Mouse (Mus musculus) hindbrain, postnatal 0 days (tissue): ENCODE results near the gene Slc51a. TPM values are rescaled to one million over a fixed set of nuclear protein-coding genes. Genes with fewer than 3 reads are reported as not detected.

Source experiments
- ATAC-seq: fragments of 200-750 bp; cut with Nextera tagmentation; 2 replicates; pipeline ENCODE4 v1.8.0; 2017; ENCODE audit warnings: mild to moderate bottlenecking, moderate TSS enrichment, moderate library complexity
- DNase-seq: peaks from one replicate; pipeline ENCODE4 v3.0.0-alpha.2; 2015; ENCODE audit warnings: low spot score
- H3K27ac ChIP-seq: fragments of 300-500 bp; sonication (generic); 2 replicates; pipeline ENCODE4 v1.5.1; 2014; ENCODE audit warnings: mild to moderate bottlenecking
- H3K27me3 ChIP-seq: fragments of 300-500 bp; sonication (generic); 2 replicates; pipeline ENCODE4 v1.6.1; 2014; ENCODE audit warnings: low read length, mixed read lengths; ENCODE audit not compliant: insufficient read depth
- H3K36me3 ChIP-seq: fragments of 300-500 bp; sonication (generic); 2 replicates; pipeline ENCODE4 v1.6.1; 2014; ENCODE audit warnings: low read length, mixed read lengths; ENCODE audit not compliant: insufficient read depth
- H3K4me1 ChIP-seq: fragments of 300-500 bp; sonication (generic); 2 replicates; pipeline ENCODE4 v1.6.1; 2014; ENCODE audit warnings: antibody characterized with exemption, low read length, mixed read lengths; ENCODE audit not compliant: insufficient read depth
- H3K4me2 ChIP-seq: fragments of 300-500 bp; sonication (generic); 2 replicates; pipeline ENCODE4 v1.6.1; 2014; ENCODE audit warnings: low read depth, mild to moderate bottlenecking, low read length, moderate library complexity, mixed read lengths
- H3K4me3 ChIP-seq: fragments of 300-500 bp; sonication (generic); 2 replicates; pipeline ENCODE4 v1.5.1; 2014; ENCODE audit warnings: low read length
- H3K9ac ChIP-seq: fragments of 300-500 bp; sonication (generic); replicated peaks from 2 replicates; pipeline ENCODE4 v1.6.1; 2014; ENCODE audit warnings: mild to moderate bottlenecking, low read length, moderate library complexity, mixed read lengths
- H3K9me3 ChIP-seq: fragments of 300-500 bp; sonication (generic); 2 replicates; pipeline ENCODE4 v1.6.1; 2016; ENCODE audit warnings: low read length, mixed read lengths
- CTCF ChIP-seq: IDR thresholded peaks from 2 replicates; pipeline ENCODE4 v1.5.1; 2016; ENCODE audit warnings: antibody characterized with exemption, control low read depth, low read depth
- WGBS: fragments of 180-500 bp; shearing (Covaris S2); extraction: QIAGEN DNeasy Blood & Tissue Kit; methylation state at CpG from one replicate; pipeline ENCODE4 v1.1.7; 2014; 5-methylcytosine and 5-hydroxymethylcytosine counted together
- polyA plus RNA-seq: library from polyadenylated mRNA; unstranded; fragments of >200 nt; fragmentation: Nextera tagmentation; extraction: Ambion mirVana; gene quantifications from 2 replicates; pipeline ENCODE4 v1.2.1, GENCODE M21; 2015
- total RNA-seq: library from RNA; depleted of rRNA; stranded (reverse); fragments of >200 nt; gene quantifications from 2 replicates; pipeline ENCODE4 v1.2.3, GENCODE M21; 2014

Gene Slc51a
- total and polyA plus RNA-seq, 2 experiments from 2014 or later = not detected

DNA sequence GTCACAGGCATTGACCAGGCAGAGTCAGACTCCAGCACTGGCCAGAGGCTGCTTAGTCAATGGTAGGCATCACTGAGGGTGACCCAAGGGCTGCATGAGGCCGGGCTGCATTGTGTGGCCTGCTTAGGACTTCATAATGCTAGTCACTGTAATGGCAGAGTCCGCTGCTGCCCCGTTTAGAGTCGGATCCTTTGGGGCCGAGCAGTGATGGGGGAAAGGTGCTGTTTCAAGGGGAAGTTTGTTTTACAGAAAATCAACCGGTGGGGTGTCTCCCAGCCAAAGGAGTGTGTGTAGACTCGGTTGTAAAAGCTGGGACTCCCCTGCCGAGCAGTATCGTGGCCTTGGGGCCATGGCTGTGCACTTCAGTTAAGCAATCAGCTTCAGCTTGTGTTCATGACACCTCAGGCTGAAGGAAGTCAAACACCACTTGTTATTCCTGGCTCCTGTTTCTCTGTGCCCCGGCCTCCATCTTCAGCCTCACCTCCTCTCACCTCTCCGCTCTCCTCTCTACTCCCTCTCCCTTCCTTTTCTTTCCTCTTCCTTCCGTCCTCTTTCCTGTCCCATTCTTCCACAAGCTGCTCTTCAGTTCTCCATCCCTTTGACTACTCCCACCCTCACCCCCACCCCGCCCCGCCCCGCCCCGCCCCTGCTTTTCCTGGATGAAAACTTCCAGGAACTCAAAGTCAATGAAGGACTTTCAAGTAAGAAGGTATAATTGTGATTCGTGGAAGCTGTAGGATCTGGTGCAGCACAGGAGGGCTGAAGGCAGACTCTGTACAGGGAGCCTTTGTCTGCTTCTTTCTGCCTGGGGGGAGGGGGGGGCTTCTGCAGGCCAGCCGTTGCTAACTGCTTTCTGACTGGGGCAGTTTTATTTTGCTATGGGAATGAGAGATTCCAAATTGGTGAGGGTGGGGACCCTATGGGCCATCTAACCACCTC lies 23.0 kb upstream of the Slc51a start:
- no peaks in the 10 kb centered on the region for H3K27me3 ChIP-seq
- WGBS = 68% methylated on average over 18 of the region's 18 CpGs
- H3K27ac ChIP-seq = no peak overlapping the region
- H3K4me3 ChIP-seq = no peak overlapping the region
- ATAC-seq = no peak
- H3K4me1 ChIP-seq = peaks cover 12% of the 10 kb centered on the region
- H3K9me3 ChIP-seq = no peaks in the 10 kb centered on the region
- no peak for TF ChIP-seq CTCF
- no peak for DNase-seq
- no peaks in the 10 kb centered on the region for H3K36me3 ChIP-seq
- H3K4me2 ChIP-seq = no peak overlapping the region
- H3K9ac ChIP-seq = no peak overlapping the region

DNA sequence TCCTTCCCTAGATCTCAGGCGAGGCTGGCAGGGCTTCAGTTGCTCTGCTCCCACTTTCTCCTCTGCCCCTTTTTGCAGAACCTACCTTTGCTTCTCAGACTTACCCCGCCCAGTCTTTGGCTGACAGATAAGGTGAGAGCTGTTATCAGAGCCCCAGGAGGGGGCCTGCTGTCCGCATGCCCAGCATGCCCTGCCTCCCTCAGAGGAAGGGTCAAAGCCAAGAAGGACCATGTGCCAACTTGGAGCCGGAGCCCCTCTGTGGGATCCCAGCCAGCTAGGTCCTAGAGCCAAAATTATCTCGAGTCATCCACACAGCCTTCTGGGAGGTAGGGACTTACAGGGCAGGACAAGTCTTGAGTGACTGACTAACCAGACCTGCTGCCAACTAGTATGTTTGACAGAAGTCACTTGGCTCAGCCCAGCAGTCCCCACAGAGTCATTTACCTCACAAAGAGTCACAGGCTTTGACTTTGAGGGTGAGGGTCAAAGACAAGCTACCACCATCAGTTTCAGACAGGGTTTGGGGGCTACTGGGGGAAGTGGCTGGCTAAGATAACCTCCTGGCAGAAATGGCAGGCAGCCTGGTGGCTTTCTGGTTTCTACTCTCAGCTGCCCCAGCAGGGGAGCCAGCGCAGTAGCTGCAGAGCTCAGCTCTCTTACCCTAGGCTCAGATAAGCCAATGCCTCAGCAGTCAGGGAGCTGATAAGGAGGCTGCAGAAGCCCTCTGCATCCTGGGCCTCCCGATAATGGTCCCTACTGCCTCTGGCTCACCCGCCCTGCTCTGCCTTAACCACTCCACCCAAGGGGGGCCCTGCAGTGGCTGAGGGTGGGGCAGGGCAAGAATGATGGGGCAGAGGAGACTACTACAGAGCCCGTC lies 21.6 kb upstream of the Slc51a start:
- Histone ChIP-seq H3K4me3 (no peak overlapping the region), H3K4me2 (no peak overlapping the region), H3K27me3 (no peaks in the 10 kb centered on the region), H3K36me3 (no peaks in the 10 kb centered on the region), H3K4me1 (peaks cover 10% of the 10 kb centered on the region; the same call in 1 of the 2 replicates), H3K27ac (peak overlapping the region; percentile 43; the same call in 1 of the 2 replicates), H3K9me3 (no peaks in the 10 kb centered on the region), H3K9ac (no peak overlapping the region)
- peak; percentile 42 for ATAC-seq
- DNase-seq = peak; percentile 68
- no peak for TF ChIP-seq CTCF
- 44% methylated on average over 9 of the region's 9 CpGs for WGBS

- H3K27ac ChIP-seq = 0 out of 2 replicates have a peak overlapping the region, but pooled peaks have one; percentile 43
- peaks cover 10% of the 10 kb centered on the region; the same call in 1 of the 2 replicates for H3K4me1 ChIP-seq
- H3K36me3 ChIP-seq = no peaks in the 10 kb centered on the region
- H3K27me3 ChIP-seq = no peaks in the 10 kb centered on the region
- no peak overlapping the region for H3K4me3 ChIP-seq
- no peak overlapping the region for H3K9ac ChIP-seq
- no peak overlapping the region for H3K4me2 ChIP-seq
- WGBS = 26% methylated on average over 3 of the region's 3 CpGs
- H3K9me3 ChIP-seq = no peaks in the 10 kb centered on the region
- TF ChIP-seq CTCF = no peak
- ATAC-seq (no peak), DNase-seq (no peak)
These were observed 20.9 kb upstream of the Slc51a start for GRCm38 (mm10) chr16:32508506-32509065.

GRCm38 (mm10) chr16:32508035-32508434 lies 20.4 kb upstream of the Slc51a start:
- no peak for DNase-seq
- Histone ChIP-seq H3K4me2 (no peak overlapping the region), H3K4me3 (no peak overlapping the region), H3K27me3 (no peaks in the 10 kb centered on the region), H3K27ac (no peak overlapping the region), H3K9ac (no peak overlapping the region), H3K4me1 (peaks cover 10% of the 10 kb centered on the region; the same call in 1 of the 2 replicates), H3K36me3 (no peaks in the 10 kb centered on the region), H3K9me3 (no peaks in the 10 kb centered on the region)
- 88% methylated on average over 5 of the region's 5 CpGs for WGBS
- no peak for TF ChIP-seq CTCF
- ATAC-seq = no peak

- H3K4me3 ChIP-seq = no peak overlapping the region
- TF ChIP-seq CTCF = peak; percentile 85
- ATAC-seq = no peak
- H3K9ac ChIP-seq = no peak overlapping the region
- 22% methylated on average over 9 of the region's 9 CpGs for WGBS
- H3K4me2 ChIP-seq = no peak overlapping the region
- DNase-seq = peak; percentile 46
- no peaks in the 10 kb centered on the region for H3K27me3 ChIP-seq
- H3K9me3 ChIP-seq = no peaks in the 10 kb centered on the region
- no peaks in the 10 kb centered on the region for H3K36me3 ChIP-seq
- peaks cover 10% of the 10 kb centered on the region; the same call in 1 of the 2 replicates for H3K4me1 ChIP-seq
- no peak overlapping the region for H3K27ac ChIP-seq
These were observed 19.7 kb upstream of the Slc51a start for GRCm38 (mm10) chr16:32507407-32507806.

- Histone ChIP-seq H3K9me3 (no peaks in the 10 kb centered on the region), H3K4me1 (peaks cover 10% of the 10 kb centered on the region; the same call in 1 of the 2 replicates), H3K27ac (no peak overlapping the region), H3K27me3 (no peaks in the 10 kb centered on the region), H3K9ac (no peak overlapping the region), H3K4me2 (no peak overlapping the region), H3K4me3 (no peak overlapping the region), H3K36me3 (no peaks in the 10 kb centered on the region)
- 75% methylated on average over 7 of the region's 7 CpGs for WGBS
- ATAC-seq (no peak), DNase-seq (no peak)
- TF ChIP-seq CTCF = no peak
These were observed 19.2 kb upstream of the Slc51a start for GRCm38 (mm10) chr16:32506868-32507267.
